Mouse (Mus musculus): ENCODE results near the gene H2afb3. TPM values are rescaled to one million over a fixed set of nuclear protein-coding genes. Genes with fewer than 3 reads are reported as not detected.
A peak's percentile ranks its signal among the peaks of the same experiment; 100 is the strongest.
"Not testable (repeated sequence)": the region's sequence is repeated elsewhere in the genome, so short reads cannot be mapped to it uniquely, and the experiment has no call there.

Gene H2afb3
- not detected in 2 replicates for polyA plus RNA-seq (2015; fragmentation: Nextera tagmentation; extraction: Ambion mirVana)

DNA sequence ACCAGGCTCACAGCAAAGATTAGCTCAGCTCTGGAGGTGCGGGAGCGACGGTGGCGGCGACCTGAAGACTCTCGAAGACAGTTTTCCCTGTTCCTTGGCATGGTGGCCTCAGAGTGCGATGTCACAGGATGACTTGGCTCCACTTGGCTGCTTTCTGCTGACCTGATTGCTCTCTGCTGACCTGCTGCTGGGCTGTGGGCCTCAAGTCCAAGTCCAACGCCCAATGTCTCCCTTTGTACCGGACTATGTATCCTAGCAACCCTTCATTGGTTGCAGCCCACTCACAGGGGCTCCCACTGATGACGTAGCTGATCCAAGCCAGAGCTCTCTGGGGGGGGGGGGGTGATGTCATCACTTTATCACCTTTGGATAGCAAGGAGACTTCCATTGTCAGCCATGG, at the start of gene H2afb3:
Gene H2afb3, minus strand, starts transcription at position 101 of the 400 bp plus-strand sequence.
- not testable (repeated sequence) for H3K4me3 ChIP-seq (replicated peaks; ENCODE audit: low read length); H3K9me3 ChIP-seq (replicated peaks; ENCODE audit: control insufficient read depth, low read length); H3K4me2 ChIP-seq (ENCODE audit: low read depth, low read length); H3K36me3 ChIP-seq (ENCODE audit: control insufficient read depth, insufficient read depth, low read length); H3K27ac ChIP-seq (ENCODE audit: low read length); H3K9ac ChIP-seq (ENCODE audit: low read length); H3K27me3 ChIP-seq (ENCODE audit: control insufficient read depth, insufficient read depth, low read length); H3K4me1 ChIP-seq (ENCODE audit: control insufficient read depth, insufficient read depth, low read length); ATAC-seq (ENCODE audit: insufficient read depth, low FRiP score)
- WGBS, result 87% methylated on average over 9 of the region's 10 CpGs

DNA sequence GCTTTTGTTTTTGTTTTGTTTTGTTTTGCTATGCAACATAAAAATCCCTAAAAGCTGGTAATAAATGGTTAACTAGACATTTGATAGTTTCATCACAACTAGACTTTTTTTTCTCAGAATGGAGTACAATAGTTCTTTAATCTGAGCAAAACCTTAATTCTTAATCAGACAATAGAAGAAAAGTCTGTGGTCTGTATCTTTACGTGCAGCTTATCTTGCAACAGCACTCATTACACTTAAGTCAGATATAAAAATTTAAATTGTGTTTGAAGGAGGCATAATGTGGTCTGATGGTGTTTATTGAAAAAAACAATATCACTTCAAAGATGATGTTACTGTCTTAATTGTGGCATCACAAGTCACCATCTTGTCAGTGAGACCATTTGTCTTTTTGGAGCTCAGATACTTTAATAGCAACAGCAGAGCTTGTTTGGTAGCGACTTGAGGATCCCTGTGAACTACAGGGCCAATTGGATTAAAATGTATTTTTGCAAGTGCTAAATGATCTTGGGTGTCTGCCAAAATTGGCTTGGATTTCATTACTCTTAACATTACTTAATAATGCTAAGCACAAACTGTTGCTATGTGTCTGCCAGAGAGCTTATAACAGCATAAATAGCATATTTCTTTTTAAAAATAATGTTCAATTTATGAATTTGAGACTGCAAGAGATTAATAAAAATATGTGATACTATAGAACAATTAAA, 11.3 kb downstream of the H2afb3 start:
- 48% methylated on average over 2 of the region's 2 CpGs for WGBS
- H3K36me3 ChIP-seq (ENCODE audit: control insufficient read depth, insufficient read depth, low read length), result no peaks in the 10 kb centered on the region
- no peak overlapping the region for H3K27ac ChIP-seq (ENCODE audit: low read length)
- no peak overlapping the region for H3K9ac ChIP-seq (ENCODE audit: low read length)
- H3K4me1 ChIP-seq (ENCODE audit: control insufficient read depth, insufficient read depth, low read length), result no peaks in the 10 kb centered on the region
- no peak overlapping the region for H3K4me2 ChIP-seq (ENCODE audit: low read depth, low read length)
- no peak overlapping the region for H3K4me3 ChIP-seq (replicated peaks; ENCODE audit: low read length)
- H3K27me3 ChIP-seq (ENCODE audit: control insufficient read depth, insufficient read depth, low read length), result no peaks in the 10 kb centered on the region
- ATAC-seq (ENCODE audit: insufficient read depth, low FRiP score), result no peak
- no peaks in the 10 kb centered on the region for H3K9me3 ChIP-seq (replicated peaks; ENCODE audit: control insufficient read depth, low read length)

- peak; percentile 61; the same call in 1 of the 2 replicates for ATAC-seq (ENCODE audit: insufficient read depth, low FRiP score)
- peak overlapping the region; percentile 64 for H3K4me2 ChIP-seq (ENCODE audit: low read depth, low read length)
- WGBS, result 5% methylated on average over 35 of the region's 46 CpGs
These were observed 19.8 kb downstream of the H2afb3 start for GRCm38 (mm10) chrX:120292832-120293750.

DNA sequence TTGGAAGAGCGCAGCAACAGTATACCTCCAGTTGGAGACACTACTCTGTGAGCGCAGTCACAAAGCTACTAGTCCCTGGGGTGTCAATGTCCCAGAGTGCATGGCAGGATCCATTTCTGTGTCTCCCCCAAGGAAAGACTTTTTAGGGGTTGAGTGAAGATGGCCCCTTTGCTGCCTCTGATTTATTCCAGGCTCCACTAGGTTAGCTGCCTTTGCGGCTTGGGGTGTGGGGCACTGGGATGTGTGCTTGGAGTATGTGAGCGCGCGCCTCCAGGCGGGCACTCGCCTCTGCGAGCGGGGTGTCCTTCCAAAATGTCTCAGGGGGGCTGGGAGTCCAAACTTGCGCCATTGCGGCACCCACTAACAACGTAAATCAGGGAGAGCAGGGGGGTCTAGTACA, 21.2 kb downstream of the H2afb3 start:
- Histone ChIP-seq H3K27ac (ENCODE audit: low read length) (no peak overlapping the region), H3K9me3 (replicated peaks; ENCODE audit: control insufficient read depth, low read length) (no peaks in the 10 kb centered on the region), H3K4me3 (replicated peaks; ENCODE audit: low read length) (peak overlapping the region; percentile 52), H3K4me2 (ENCODE audit: low read depth, low read length) (peak overlapping the region; percentile 64), H3K4me1 (ENCODE audit: control insufficient read depth, insufficient read depth, low read length) (no peaks in the 10 kb centered on the region), H3K36me3 (ENCODE audit: control insufficient read depth, insufficient read depth, low read length) (no peaks in the 10 kb centered on the region), H3K27me3 (ENCODE audit: control insufficient read depth, insufficient read depth, low read length) (no peaks in the 10 kb centered on the region), H3K9ac (ENCODE audit: low read length) (no peak overlapping the region; the same call in 1 of the 2 replicates)
- ATAC-seq (ENCODE audit: insufficient read depth, low FRiP score), result no peak
- WGBS, result 13% methylated on average over 13 of the region's 13 CpGs

More at GRCm38 (mm10) chrX:120292832-120293750, 19.8 kb downstream of the H2afb3 start:
- Histone ChIP-seq H3K9me3 (replicated peaks; ENCODE audit: control insufficient read depth, low read length) (no peaks in the 10 kb centered on the region), H3K4me1 (ENCODE audit: control insufficient read depth, insufficient read depth, low read length) (no peaks in the 10 kb centered on the region), H3K27me3 (ENCODE audit: control insufficient read depth, insufficient read depth, low read length) (no peaks in the 10 kb centered on the region), H3K9ac (ENCODE audit: low read length) (peak overlapping the region; percentile 64; the same call in 1 of the 2 replicates), H3K36me3 (ENCODE audit: control insufficient read depth, insufficient read depth, low read length) (no peaks in the 10 kb centered on the region), H3K4me3 (replicated peaks; ENCODE audit: low read length) (peak overlapping the region; percentile 52), H3K27ac (ENCODE audit: low read length) (no peak overlapping the region)

- 9% methylated on average over 18 of the region's 18 CpGs for WGBS
- peak overlapping the region; percentile 64 for H3K4me2 ChIP-seq (ENCODE audit: low read depth, low read length)
- no peak for ATAC-seq (ENCODE audit: insufficient read depth, low FRiP score)
- no peak overlapping the region for H3K27ac ChIP-seq (ENCODE audit: low read length)
- H3K4me1 ChIP-seq (ENCODE audit: control insufficient read depth, insufficient read depth, low read length), result no peaks in the 10 kb centered on the region
- no peaks in the 10 kb centered on the region for H3K27me3 ChIP-seq (ENCODE audit: control insufficient read depth, insufficient read depth, low read length)
- H3K36me3 ChIP-seq (ENCODE audit: control insufficient read depth, insufficient read depth, low read length), result no peaks in the 10 kb centered on the region
- H3K4me3 ChIP-seq (replicated peaks; ENCODE audit: low read length), result peak overlapping the region; percentile 52
- peak overlapping the region; percentile 62 for H3K9ac ChIP-seq (ENCODE audit: low read length)
- no peaks in the 10 kb centered on the region for H3K9me3 ChIP-seq (replicated peaks; ENCODE audit: control insufficient read depth, low read length)
These were observed 22.0 kb downstream of the H2afb3 start for GRCm38 (mm10) chrX:120290900-120291280.

DNA sequence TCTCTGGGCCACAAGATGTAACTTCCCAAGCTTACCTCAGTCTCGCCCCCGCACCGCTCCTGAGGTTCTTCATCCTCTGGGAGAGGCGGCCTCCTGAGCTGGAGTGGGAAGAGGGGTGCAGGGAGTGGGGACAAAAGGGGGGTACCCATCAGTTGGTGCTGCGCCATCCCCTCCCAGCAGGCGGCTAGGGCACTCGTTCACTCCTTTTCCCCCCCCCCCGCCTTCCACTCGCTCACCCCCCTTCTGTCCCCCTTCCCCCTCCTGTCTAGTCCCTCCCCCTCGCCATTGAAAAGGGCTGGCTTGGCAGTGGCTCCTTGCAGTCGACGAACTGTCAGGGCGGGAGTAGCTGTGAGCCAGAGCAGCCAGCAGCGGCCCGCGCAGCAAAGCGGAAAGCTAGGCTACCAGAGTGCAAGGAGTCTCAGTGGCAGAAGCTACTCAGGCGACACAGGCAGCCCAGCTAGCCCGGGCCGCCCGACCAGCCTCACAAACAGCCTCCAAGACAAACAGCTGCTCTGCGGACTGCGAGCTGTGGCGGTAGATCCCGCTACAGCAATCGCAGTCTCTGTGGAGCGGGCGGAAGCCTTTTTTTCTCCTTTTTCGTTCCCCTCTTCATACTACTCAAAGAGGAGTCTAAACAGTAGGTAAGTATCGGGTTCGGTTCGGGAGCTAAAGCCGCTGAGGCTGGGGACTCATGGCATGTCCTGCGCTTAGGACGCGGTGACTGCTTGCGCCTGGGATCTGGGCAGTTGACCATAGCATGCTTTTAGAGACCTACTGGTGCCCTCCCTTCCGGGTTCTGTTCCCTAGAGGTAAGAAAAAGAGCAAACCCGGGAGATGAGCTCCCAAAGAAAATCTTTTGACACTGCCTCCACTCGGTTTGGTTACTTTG, 22.6 kb downstream of the H2afb3 start, which contains the start of gene Pcdh11x:
Gene Pcdh11x, plus strand, starts transcription at position 249 of the 889 bp plus-strand sequence.
- H3K9ac ChIP-seq (ENCODE audit: low read length), result peak within 1 kb of the TSS; percentile 62
- H3K4me3 ChIP-seq (replicated peaks; ENCODE audit: low read length), result peak within 1 kb of the TSS; percentile 52
- ATAC-seq (ENCODE audit: insufficient read depth, low FRiP score), result peak; percentile 80
- H3K27ac ChIP-seq (ENCODE audit: low read length), result no peak within 1 kb of the TSS
- peak within 1 kb of the TSS; percentile 64 for H3K4me2 ChIP-seq (ENCODE audit: low read depth, low read length)
- H3K27me3 ChIP-seq (ENCODE audit: control insufficient read depth, insufficient read depth, low read length), result no peaks in the 10 kb centered on the region
- H3K9me3 ChIP-seq (replicated peaks; ENCODE audit: control insufficient read depth, low read length), result no peaks in the 10 kb centered on the region
- H3K4me1 ChIP-seq (ENCODE audit: control insufficient read depth, insufficient read depth, low read length), result no peaks in the 10 kb centered on the region
- WGBS, result 13% methylated on average over 39 of the region's 40 CpGs
- H3K36me3 ChIP-seq (ENCODE audit: control insufficient read depth, insufficient read depth, low read length), result no peaks in the 10 kb centered on the region

DNA sequence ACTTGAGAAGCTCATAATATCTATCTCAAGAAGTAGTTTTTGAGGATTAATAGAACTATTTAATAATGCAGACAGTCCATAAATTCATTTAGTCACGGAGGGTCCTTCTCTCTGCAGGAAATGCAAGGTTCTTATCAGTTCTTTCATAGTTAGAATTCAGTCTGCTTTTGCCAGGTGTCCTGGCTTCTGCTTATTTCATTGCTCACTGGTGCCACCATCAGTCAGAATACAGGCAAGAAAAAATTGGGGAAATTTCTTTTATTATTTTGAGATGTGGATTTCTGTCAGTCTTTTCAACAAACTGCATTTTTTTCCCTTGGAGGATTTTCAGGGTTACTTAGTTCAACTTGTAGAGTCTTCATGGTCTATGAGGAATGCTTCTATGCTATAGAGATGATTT, 25.4 kb downstream of the H2afb3 start:
- no peaks in the 10 kb centered on the region for H3K36me3 ChIP-seq (ENCODE audit: control insufficient read depth, insufficient read depth, low read length)
- H3K4me1 ChIP-seq (ENCODE audit: control insufficient read depth, insufficient read depth, low read length), result no peaks in the 10 kb centered on the region
- no peak overlapping the region for H3K4me2 ChIP-seq (ENCODE audit: low read depth, low read length)
- H3K4me3 ChIP-seq (replicated peaks; ENCODE audit: low read length), result no peak overlapping the region
- no peak overlapping the region for H3K27ac ChIP-seq (ENCODE audit: low read length)
- no peak overlapping the region for H3K9ac ChIP-seq (ENCODE audit: low read length)
- no peak for ATAC-seq (ENCODE audit: insufficient read depth, low FRiP score)
- WGBS, result 0% methylated on average over 1 of the region's 1 CpGs
- no peaks in the 10 kb centered on the region for H3K9me3 ChIP-seq (replicated peaks; ENCODE audit: control insufficient read depth, low read length)
- no peaks in the 10 kb centered on the region for H3K27me3 ChIP-seq (ENCODE audit: control insufficient read depth, insufficient read depth, low read length)

- H3K9me3 ChIP-seq (replicated peaks; ENCODE audit: control insufficient read depth, low read length), result no peaks in the 10 kb centered on the region
- no peaks in the 10 kb centered on the region for H3K4me1 ChIP-seq (ENCODE audit: control insufficient read depth, insufficient read depth, low read length)
- no peak overlapping the region for H3K27ac ChIP-seq (ENCODE audit: low read length)
- ATAC-seq (ENCODE audit: insufficient read depth, low FRiP score), result no peak
- no peak overlapping the region for H3K9ac ChIP-seq (ENCODE audit: low read length)
- no peak overlapping the region for H3K4me3 ChIP-seq (replicated peaks; ENCODE audit: low read length)
- H3K27me3 ChIP-seq (ENCODE audit: control insufficient read depth, insufficient read depth, low read length), result no peaks in the 10 kb centered on the region
- H3K36me3 ChIP-seq (ENCODE audit: control insufficient read depth, insufficient read depth, low read length), result no peaks in the 10 kb centered on the region
- H3K4me2 ChIP-seq (ENCODE audit: low read depth, low read length), result no peak overlapping the region
These were observed 27.4 kb downstream of the H2afb3 start for GRCm38 (mm10) chrX:120285522-120285921.
